Mouse (Mus musculus): Measurements from ENCODE around the gene Rgs5. TPM values are rescaled to one million over a fixed set of nuclear protein-coding genes. Genes with fewer than 3 reads are reported as not detected.

Gene Rgs5
- total and polyA plus RNA-seq, 2 experiments from 2014 or later, result 15.0 to 79.1 TPM

GRCm38 (mm10) chr1:169685257-169685656 is 30.0 kb downstream of the Rgs5 start:
- Histone ChIP-seq H3K27me3 (ENCODE audit: insufficient read depth, low read length) (no peaks in the 10 kb centered on the region), H3K27ac (ENCODE audit: low read depth, low read length) (no peak overlapping the region), H3K36me3 (ENCODE audit: insufficient read depth) (no peaks in the 10 kb centered on the region), H3K4me2 (ENCODE audit: low read depth) (no peak overlapping the region), H3K9ac (no peak overlapping the region), H3K9me3 (ENCODE audit: low read length) (no peaks in the 10 kb centered on the region), H3K4me1 (ENCODE audit: insufficient read depth) (no peaks in the 10 kb centered on the region), H3K4me3 (ENCODE audit: low read depth, low read length) (no peak overlapping the region)
- WGBS, result 81% methylated on average over 5 of the region's 5 CpGs
- DNase-seq, result no peak
- ATAC-seq, result no peak
- TF ChIP-seq CTCF (IDR thresholded peaks at IDR 0.05; ENCODE audit: low read depth), result no peak

- Histone ChIP-seq H3K9ac (no peak overlapping the region), H3K36me3 (ENCODE audit: insufficient read depth) (no peaks in the 10 kb centered on the region), H3K4me2 (ENCODE audit: low read depth) (no peak overlapping the region), H3K4me1 (ENCODE audit: insufficient read depth) (no peaks in the 10 kb centered on the region), H3K27me3 (ENCODE audit: insufficient read depth, low read length) (no peaks in the 10 kb centered on the region), H3K9me3 (ENCODE audit: low read length) (no peaks in the 10 kb centered on the region), H3K27ac (ENCODE audit: low read depth, low read length) (no peak overlapping the region), H3K4me3 (ENCODE audit: low read depth, low read length) (no peak overlapping the region)
- no peak for TF ChIP-seq CTCF (IDR thresholded peaks at IDR 0.05; ENCODE audit: low read depth)
- 53% methylated on average over 2 of the region's 2 CpGs for WGBS
- DNase-seq (no peak), ATAC-seq (no peak)
These were observed 37.7 kb downstream of the Rgs5 start for GRCm38 (mm10) chr1:169693040-169693439.

- Histone ChIP-seq H3K9ac (no peak overlapping the region), H3K36me3 (ENCODE audit: insufficient read depth) (no peaks in the 10 kb centered on the region), H3K4me3 (ENCODE audit: low read depth, low read length) (no peak overlapping the region), H3K4me1 (ENCODE audit: insufficient read depth) (no peaks in the 10 kb centered on the region), H3K4me2 (ENCODE audit: low read depth) (no peak overlapping the region), H3K9me3 (ENCODE audit: low read length) (no peaks in the 10 kb centered on the region), H3K27ac (ENCODE audit: low read depth, low read length) (no peak overlapping the region), H3K27me3 (ENCODE audit: insufficient read depth, low read length) (no peaks in the 10 kb centered on the region)
- WGBS, result 58% methylated on average over 3 of the region's 3 CpGs
- TF ChIP-seq CTCF (IDR thresholded peaks at IDR 0.05; ENCODE audit: low read depth), result no peak
- no peak for DNase-seq
- ATAC-seq, result no peak
These were observed 38.2 kb downstream of the Rgs5 start for GRCm38 (mm10) chr1:169693537-169693936.

GRCm38 (mm10) chr1:169695356-169695755 is 40.1 kb downstream of the Rgs5 start:
- no peak overlapping the region for H3K9ac ChIP-seq
- no peak for DNase-seq
- H3K9me3 ChIP-seq (ENCODE audit: low read length), result no peaks in the 10 kb centered on the region
- TF ChIP-seq CTCF (IDR thresholded peaks at IDR 0.05; ENCODE audit: low read depth), result no peak
- H3K36me3 ChIP-seq (ENCODE audit: insufficient read depth), result no peaks in the 10 kb centered on the region
- no peaks in the 10 kb centered on the region for H3K4me1 ChIP-seq (ENCODE audit: insufficient read depth)
- H3K27me3 ChIP-seq (ENCODE audit: insufficient read depth, low read length), result no peaks in the 10 kb centered on the region
- H3K4me3 ChIP-seq (ENCODE audit: low read depth, low read length), result no peak overlapping the region
- no peak for ATAC-seq
- H3K27ac ChIP-seq (ENCODE audit: low read depth, low read length), result no peak overlapping the region
- WGBS, result 94% methylated on average over 3 of the region's 3 CpGs
- no peak overlapping the region for H3K4me2 ChIP-seq (ENCODE audit: low read depth)

GRCm38 (mm10) chr1:169697236-169697635 is 41.9 kb downstream of the Rgs5 start:
- Histone ChIP-seq H3K4me2 (ENCODE audit: low read depth) (no peak overlapping the region), H3K9ac (no peak overlapping the region), H3K4me3 (ENCODE audit: low read depth, low read length) (no peak overlapping the region), H3K9me3 (ENCODE audit: low read length) (no peaks in the 10 kb centered on the region), H3K36me3 (ENCODE audit: insufficient read depth) (no peaks in the 10 kb centered on the region), H3K4me1 (ENCODE audit: insufficient read depth) (no peaks in the 10 kb centered on the region), H3K27me3 (ENCODE audit: insufficient read depth, low read length) (no peaks in the 10 kb centered on the region), H3K27ac (ENCODE audit: low read depth, low read length) (no peak overlapping the region)
- DNase-seq (no peak), ATAC-seq (no peak; the same call in 1 of the 2 replicates)
- no peak for TF ChIP-seq CTCF (IDR thresholded peaks at IDR 0.05; ENCODE audit: low read depth)
- WGBS, result 72% methylated on average over 4 of the region's 4 CpGs

- no peak overlapping the region for H3K4me2 ChIP-seq (ENCODE audit: low read depth)
- no peak overlapping the region for H3K4me3 ChIP-seq (ENCODE audit: low read depth, low read length)
- H3K36me3 ChIP-seq (ENCODE audit: insufficient read depth), result no peaks in the 10 kb centered on the region
- H3K4me1 ChIP-seq (ENCODE audit: insufficient read depth), result no peaks in the 10 kb centered on the region
- H3K27ac ChIP-seq (ENCODE audit: low read depth, low read length), result no peak overlapping the region
- TF ChIP-seq CTCF (IDR thresholded peaks at IDR 0.05; ENCODE audit: low read depth), result no peak
- 91% methylated on average over 2 of the region's 2 CpGs for WGBS
- no peak overlapping the region for H3K9ac ChIP-seq
- DNase-seq, result no peak
- no peaks in the 10 kb centered on the region for H3K27me3 ChIP-seq (ENCODE audit: insufficient read depth, low read length)
- ATAC-seq, result no peak
- H3K9me3 ChIP-seq (ENCODE audit: low read length), result no peaks in the 10 kb centered on the region
These were observed 43.9 kb downstream of the Rgs5 start for GRCm38 (mm10) chr1:169699184-169699583.

GRCm38 (mm10) chr1:169704395-169705087 is 49.2 kb downstream of the Rgs5 start:
- Histone ChIP-seq H3K36me3 (ENCODE audit: insufficient read depth) (no peaks in the 10 kb centered on the region), H3K4me1 (ENCODE audit: insufficient read depth) (no peaks in the 10 kb centered on the region), H3K27ac (ENCODE audit: low read depth, low read length) (no peak overlapping the region), H3K9me3 (ENCODE audit: low read length) (no peaks in the 10 kb centered on the region), H3K4me3 (ENCODE audit: low read depth, low read length) (no peak overlapping the region), H3K4me2 (ENCODE audit: low read depth) (no peak overlapping the region), H3K9ac (no peak overlapping the region), H3K27me3 (ENCODE audit: insufficient read depth, low read length) (no peaks in the 10 kb centered on the region)
- no peak for ATAC-seq
- TF ChIP-seq CTCF (IDR thresholded peaks at IDR 0.05; ENCODE audit: low read depth), result no peak
- no peak for DNase-seq
- WGBS, result 86% methylated on average over 4 of the region's 4 CpGs

Measured in forebrain, postnatal 0 days (tissue).